Mouse (Mus musculus) inflammation-experienced regulatory T-cells, adult 6 months (primary cell): ENCODE data around the gene Lmntd1. TPM values are rescaled to one million over a fixed set of nuclear protein-coding genes. Genes with fewer than 3 reads are reported as not detected.
"Not testable (repeated sequence)": the region's sequence is repeated elsewhere in the genome, so short reads cannot be mapped to it uniquely, and the experiment has no call there.

Experiments
- ATAC-seq: one replicate; pipeline ENCODE4 v1.8.0; 2017
- polyA plus RNA-seq, 3 experiments: library from polyadenylated mRNA; unstranded; fragments of 100-300 nt; shearing (Covaris generic); gene quantifications; one replicate each; pipeline ENCODE4 v1.2.1; 2017

Gene Lmntd1
- polyA plus RNA-seq, 3 experiments from 2014 or later: not detected

DNA sequence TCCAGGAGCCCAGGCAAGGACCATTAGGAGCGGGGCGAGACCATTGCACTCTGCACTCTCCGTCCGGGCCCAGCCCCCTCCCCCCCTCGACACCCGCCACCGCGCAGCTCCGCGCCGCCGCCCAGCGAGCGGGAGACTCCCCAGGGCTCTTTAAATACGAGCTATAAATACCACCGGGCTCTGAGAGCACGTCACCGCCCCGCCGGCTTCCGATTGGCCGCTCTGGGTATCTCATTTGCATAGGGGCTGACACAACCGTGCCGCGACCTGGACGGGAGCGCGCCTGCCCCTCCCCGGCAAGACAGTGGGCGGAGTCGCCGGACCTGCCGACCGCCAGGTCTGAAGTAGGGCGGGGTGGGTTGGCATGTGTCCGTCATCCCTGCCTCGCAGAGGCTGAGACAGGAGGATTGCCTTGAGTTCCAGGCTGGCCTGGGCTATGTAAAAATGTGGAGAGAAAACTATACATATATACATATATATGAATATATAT is 273.4 kb downstream of the Lmntd1 start:
- ATAC-seq: peak; percentile 82

DNA sequence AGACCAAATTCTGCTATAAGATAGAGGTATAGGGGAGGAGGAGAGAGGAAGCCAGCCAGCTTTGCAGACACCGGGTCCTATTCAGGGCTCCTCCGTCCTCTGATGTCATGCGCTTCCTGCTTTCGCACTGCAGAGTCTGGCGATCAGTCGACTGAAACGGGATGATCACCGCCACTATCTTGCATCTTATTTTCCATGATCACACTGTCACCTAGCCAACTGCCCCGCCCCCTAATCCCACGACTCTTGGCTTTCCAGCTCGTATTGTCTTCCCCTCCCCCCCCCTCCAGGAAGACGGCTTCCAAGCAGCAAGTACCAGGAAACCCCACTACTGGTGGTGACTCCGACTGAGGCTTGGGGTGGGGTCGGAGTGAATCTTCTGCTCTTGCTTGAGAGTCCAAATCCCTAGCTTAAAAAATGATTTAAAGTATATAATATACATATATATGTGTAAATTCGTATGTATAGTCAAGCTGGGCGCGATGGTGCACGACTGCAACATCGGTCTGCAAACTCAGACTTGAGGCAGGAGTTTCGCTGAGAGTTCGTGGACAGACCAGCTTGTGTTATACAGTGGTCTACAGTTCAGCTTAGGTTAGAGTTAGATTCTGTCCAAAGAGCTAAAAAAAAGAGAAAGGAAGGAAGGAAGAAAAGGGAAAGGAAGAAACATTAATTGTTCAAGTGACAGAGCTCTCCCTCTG is 274.0 kb downstream of the Lmntd1 start:
- ATAC-seq: peak; percentile 65

DNA sequence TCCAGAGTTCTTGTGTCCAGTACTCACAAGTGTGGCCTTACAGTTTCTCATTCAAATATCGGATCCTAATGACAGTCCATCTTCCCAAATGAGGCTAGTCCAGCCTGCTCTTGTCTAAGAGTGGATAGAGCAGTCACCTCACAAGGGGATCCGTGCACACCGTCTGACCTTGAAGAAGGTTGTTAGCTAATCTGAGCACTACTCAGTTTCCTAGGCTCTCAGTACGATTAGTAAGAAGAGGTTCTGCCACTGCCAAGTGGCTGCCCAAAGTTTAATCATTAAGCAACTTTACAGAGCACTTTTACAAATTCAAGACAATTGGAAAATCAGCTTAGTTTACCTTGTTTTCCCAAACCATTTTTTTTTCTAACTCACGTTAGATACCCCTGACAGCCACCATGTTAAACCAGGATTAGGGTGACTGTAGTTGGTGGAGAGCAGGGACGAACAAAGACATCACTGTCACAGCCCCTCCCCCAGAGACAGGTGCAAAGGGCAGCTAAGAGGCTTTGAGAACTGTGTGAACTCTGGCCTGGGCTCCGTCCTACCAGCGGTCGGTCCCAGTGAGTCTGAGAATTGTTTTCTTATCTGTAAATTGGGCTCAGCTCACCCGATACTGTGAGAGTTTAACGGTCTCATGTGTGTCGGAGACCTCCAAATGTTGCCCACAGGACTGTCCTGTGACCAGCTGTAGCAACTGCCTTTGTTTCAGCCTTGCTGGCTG is 275.4 kb downstream of the Lmntd1 start:
- ATAC-seq: no peak

DNA sequence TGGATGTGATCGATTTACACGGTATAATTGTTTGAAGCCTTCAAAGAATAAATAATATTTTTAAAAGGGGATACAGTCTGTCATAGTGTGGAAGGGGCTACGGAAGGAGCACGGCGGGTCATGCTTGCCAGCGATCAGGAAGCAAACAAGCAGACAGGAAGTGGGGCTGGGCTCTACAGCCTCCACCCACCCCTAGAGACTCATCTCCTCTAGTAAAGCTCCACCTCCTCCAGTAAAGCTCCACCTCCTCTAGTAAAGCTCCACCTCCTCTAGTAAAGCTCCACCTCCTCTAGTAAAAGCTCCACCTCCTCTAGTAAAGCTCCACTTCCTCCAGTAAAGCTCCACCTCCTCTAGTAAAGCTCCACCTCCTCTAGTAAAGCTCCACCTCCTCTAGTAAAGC is 276.6 kb downstream of the Lmntd1 start:
- not testable (repeated sequence) for ATAC-seq

DNA sequence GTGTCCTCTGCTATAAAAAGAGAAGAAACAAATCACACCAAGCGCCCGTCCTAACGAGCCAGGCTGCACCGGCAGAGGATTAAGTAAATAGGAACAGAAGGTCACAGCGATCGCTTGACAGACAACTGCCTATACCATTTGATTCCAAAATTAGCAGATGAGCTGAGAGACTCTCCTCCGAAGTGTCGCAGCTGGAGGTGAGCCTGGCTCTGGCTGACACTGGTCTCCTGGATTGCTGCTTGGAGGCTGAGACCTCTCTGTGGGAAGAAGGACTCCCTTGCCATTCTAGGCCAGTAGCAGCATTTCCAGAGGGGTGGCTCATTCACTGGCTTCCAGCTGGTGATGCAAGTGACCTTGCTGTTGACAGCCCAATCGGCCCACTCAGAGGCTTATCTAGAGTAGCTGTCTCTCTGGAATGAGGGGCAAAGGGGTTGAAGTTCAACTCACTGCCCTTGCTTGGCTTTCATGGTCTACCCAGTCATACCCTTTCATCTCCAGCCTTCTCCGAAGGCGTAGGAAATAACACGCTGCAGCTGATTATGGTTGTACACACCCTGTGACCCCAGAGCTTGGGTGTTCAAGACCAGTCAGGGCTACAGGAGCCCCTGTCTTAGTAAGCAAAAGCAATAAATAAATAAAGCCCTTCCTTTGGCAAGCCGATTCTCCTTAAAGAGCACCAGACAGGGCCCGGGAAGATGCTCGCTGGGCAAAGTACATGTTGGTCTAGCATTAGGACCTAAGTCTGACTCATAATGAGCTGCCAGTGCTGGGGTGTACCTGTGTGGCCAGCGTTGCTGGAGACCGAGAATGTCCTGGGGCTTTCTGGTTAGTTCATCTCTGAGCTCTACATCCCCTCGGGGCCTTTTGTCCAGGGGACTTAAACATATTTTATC is 278.0 kb downstream of the Lmntd1 start:
- no peak for ATAC-seq

DNA sequence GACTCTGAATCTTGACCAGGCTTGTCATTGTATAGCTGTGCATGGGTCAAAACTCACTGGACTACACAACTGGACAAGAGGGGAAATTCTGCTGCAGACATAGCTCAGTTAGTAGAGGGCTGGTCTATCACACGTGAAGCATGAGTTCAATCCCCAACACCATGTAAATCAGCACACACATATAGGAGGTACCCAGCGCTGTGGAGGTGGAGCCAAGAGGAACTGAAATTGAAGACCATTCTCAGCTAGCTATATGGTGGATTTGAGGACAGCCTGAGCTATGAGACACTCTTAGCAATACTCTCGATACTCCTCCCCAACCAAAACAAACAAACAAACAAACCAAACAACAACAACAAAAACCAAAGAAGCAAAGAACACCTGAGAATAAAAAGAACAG is 279.9 kb downstream of the Lmntd1 start:
- no peak for ATAC-seq

DNA sequence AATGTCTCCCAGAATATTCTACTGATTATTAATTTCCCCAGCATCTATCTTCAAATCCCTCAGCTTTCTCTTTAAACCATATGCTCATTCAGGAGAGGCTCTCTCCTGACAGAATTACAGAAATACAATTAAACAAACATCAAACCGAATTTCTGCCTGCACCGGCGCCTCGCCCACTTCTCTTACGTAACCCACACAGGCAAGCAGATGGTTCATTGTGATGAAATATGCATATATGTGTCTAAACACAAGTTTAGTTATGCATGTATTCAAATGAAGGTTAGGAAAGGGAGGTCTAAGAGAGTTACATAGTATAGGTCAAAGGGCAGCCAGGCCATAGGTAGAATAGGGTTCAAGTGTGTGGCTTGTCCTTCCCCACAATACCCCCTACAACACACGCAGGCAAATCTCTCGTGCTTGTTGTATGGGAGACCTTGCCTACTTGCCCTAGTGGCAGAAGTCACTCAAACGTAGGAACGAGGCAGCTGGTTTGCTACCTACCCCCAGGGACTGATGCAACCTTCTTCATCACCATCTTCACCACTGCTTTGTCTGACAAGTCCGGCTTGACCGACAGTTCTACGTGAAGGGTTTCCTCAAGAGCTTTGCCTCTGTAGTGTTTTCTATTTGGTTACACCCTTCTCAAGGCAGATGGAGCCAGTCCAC is 287.8 kb downstream of the Lmntd1 start:
- no peak for ATAC-seq

DNA sequence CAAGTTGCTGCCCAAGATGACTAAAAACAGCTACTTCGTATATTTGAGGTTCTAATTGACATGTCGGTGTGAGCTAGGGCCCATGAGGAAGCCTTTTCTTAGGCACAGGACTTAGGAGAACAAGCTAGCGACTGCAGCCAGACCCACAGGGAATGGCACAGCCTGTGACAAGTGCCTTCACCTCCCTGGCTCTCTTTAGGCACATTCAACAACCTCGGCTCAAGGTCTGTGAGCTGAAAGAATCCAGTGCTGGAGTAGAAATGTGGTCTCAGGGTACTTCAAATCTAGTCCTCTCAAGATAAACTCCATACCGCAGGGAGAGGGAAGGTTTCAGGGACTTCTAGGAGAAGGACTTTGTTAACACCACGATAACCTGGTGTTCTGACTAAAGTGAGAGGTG is 289.0 kb downstream of the Lmntd1 start:
- no peak for ATAC-seq

DNA sequence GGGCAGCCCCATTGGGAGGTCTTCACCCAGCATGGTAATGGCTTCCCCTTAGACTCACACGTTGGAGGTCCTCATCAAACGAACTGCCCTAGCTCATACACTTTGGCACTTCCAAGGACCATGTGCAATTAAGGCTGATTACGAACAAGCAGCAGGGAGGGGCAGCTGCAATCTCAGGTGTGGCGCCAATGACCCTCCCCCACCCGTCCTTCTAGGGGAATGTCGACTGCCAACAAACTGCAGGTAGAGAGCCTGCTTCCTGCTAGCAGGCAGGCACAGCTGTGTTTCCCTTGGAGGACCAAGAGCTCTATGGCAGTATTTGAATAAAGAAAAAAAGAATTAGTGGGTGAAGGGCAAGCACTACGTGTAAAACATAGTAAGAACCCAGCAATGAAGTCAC is 289.6 kb downstream of the Lmntd1 start:
- ATAC-seq: no peak

DNA sequence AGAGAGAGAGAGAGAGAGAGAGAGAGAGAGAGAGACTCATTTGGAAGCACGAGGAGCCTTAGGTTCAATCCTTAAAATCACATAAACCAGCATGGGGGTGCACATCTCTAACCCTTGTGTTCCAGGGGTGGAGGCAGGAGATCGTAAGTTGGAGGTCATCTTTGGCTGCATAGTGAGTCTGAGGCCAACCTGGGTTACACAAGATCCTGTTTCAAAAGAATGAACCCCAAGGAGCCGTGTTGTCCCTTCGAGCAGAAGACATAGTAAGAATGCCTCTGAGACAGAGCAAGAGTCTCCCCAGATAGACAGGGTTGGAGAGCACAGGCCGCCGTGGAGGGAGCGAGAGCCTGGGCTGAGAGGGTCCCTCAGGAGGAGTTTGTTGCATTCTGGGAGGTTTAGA is 291.9 kb downstream of the Lmntd1 start:
- no peak for ATAC-seq

DNA sequence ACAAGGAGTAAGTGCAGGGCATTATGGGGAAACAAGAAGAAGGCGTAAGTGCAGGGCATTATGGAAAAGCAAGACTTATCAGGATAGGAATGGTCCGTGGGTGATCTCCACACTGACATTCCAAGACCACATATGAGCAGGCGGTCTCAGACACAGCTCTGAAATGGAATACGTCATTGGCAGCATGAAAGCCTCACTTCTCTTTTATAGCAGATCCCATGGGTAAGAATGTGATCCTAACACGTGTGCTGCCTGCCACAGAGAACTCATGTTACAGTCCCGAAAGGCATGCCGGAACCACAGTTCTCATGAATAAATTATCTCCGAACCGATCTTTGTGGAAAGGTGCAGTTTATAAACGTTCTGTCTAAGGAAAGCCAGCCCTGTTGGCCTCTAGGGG is 294.0 kb downstream of the Lmntd1 start:
- no peak for ATAC-seq

Other genes with a start within 250 kb of the Lmntd1 start
- gene Tuba3b, start 1.4 kb upstream of the Lmntd1 start, polyA plus RNA-seq: not detected
- under 1 TPM in 1 of 3 experiments, not detected in 2; 0.40 TPM for gene Rassf8, start 132.4 kb upstream of the Lmntd1 start, polyA plus RNA-seq